Mouse (Mus musculus) kidney, adult 2 months (tissue): ENCODE data around the gene Adap2. TPM values are rescaled to one million over a fixed set of nuclear protein-coding genes. Genes with fewer than 3 reads are reported as not detected.

Experiments used
- DNase-seq: peaks from one replicate; pipeline ENCODE4 v3.0.0; 2021
- H3K27ac ChIP-seq: fragments of 200-500 bp; 2 replicates; pipeline ENCODE4 v1.5.1; 2012; ENCODE audit warnings: low read depth, low read length, control low read depth, inconsistent platforms; ENCODE audit not compliant: insufficient read depth
- H3K27me3 ChIP-seq: fragments of 200-500 bp; replicated peaks from 2 replicates; pipeline ENCODE4 v1.6.1; 2012; ENCODE audit warnings: mild to moderate bottlenecking, moderate library complexity, low read length, inconsistent platforms; ENCODE audit not compliant: control insufficient read depth, insufficient read depth
- H3K36me3 ChIP-seq: fragments of 200-500 bp; 2 replicates; pipeline ENCODE4 v1.6.1; 2012; ENCODE audit warnings: mild to moderate bottlenecking, moderate library complexity, low read length, inconsistent platforms; ENCODE audit not compliant: control insufficient read depth, insufficient read depth
- H3K4me1 ChIP-seq: fragments of 200-500 bp; 2 replicates; pipeline ENCODE4 v1.6.1; 2011; ENCODE audit warnings: low read length; ENCODE audit not compliant: control insufficient read depth, insufficient read depth
- H3K4me3 ChIP-seq: fragments of 200-500 bp; 2 replicates; pipeline ENCODE4 v1.5.1; 2011; ENCODE audit warnings: mild to moderate bottlenecking, low read depth, low read length, control low read depth; ENCODE audit not compliant: insufficient read depth
- CTCF ChIP-seq: fragments of 200-500 bp; conservative IDR thresholded peaks from 2 replicates; pipeline ENCODE4 v1.5.1; 2011; ENCODE audit warnings: low read depth, mild to moderate bottlenecking, control low read depth, low read length, moderate library complexity, mixed read lengths; ENCODE audit not compliant: insufficient read depth, insufficient read length
- POLR2A ChIP-seq: fragments of 200-500 bp; IDR thresholded peaks from one replicate; pipeline ENCODE4 v1.6.1; 2011; ENCODE audit warnings: low read depth, low read length, control low read depth
- WGBS: fragments of 180-500 bp; shearing (Covaris S2); methylation state at CpG from one replicate; pipeline ENCODE4 v1.1.7; 2018; 5-methylcytosine and 5-hydroxymethylcytosine counted together
- polyA plus RNA-seq: library from polyadenylated mRNA; depleted of rRNA; stranded (reverse); fragments of >200 nt; gene quantifications from 2 replicates; pipeline ENCODE4 v1.2.3, GENCODE M21; 2012

The Adap2 gene
- polyA plus RNA-seq, 1 experiment: 26.8 TPM

DNA sequence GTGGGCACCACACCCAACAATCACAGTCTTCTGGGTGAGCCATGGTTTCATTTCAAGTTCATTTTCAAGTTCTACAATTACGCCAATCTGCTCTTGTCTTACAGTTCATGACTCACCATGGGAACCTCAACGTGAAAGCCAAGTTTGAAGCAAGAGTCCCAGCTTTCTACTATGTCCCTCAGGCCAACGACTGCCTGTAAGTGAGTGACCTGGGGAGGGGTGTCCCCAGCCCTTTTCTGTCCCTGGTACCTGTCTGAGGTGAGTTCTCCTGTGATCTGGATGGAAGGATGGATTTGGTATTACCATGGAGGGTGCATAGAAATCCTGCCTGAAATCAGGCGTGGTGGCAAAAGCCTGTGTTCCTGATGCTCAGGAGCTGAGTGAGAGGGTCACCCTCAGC is 2.9 kb downstream of the Adap2 start:
- Histone ChIP-seq H3K27ac (no peak overlapping the region), H3K27me3 (no peaks in the 10 kb centered on the region), H3K36me3 (no peaks in the 10 kb centered on the region; the same call in 1 of the 2 replicates), H3K4me1 (peaks cover 6% of the 10 kb centered on the region; the same call in 1 of the 2 replicates), H3K4me3 (no peak overlapping the region)
- DNase-seq: no peak
- WGBS: 80% methylated on average over 4 of the region's 4 CpGs
- TF ChIP-seq CTCF (no peak), POLR2A (no peak)

DNA sequence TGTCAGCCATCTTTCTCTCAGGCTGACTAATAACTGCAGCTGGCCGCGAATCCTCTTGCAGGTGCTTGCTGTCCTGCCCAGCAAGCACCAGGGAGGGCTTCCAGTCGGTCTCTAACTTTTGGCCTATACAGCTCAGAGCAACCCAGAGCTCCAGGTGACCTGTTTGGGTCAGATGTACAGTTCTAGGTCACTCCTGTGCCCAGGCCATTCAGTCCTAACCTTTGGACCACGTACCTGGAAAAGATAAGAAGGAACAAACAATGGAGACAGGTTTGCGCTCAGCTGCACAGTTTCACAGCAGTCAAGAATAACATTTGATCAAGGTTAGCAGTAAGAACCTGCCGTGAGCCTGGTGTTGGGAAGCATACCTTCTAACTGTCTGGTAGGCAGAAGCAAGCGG is 5.1 kb downstream of the Adap2 start:
- H3K4me3 ChIP-seq: no peak overlapping the region
- H3K4me1 ChIP-seq: peaks cover 12% of the 10 kb centered on the region; the same call in 1 of the 2 replicates
- no peak overlapping the region for H3K27ac ChIP-seq
- TF ChIP-seq CTCF (no peak), POLR2A (no peak)
- no peak for DNase-seq
- WGBS: 81% methylated on average over 7 of the region's 7 CpGs
- no peaks in the 10 kb centered on the region; the same call in 1 of the 2 replicates for H3K36me3 ChIP-seq
- H3K27me3 ChIP-seq: no peaks in the 10 kb centered on the region

DNA sequence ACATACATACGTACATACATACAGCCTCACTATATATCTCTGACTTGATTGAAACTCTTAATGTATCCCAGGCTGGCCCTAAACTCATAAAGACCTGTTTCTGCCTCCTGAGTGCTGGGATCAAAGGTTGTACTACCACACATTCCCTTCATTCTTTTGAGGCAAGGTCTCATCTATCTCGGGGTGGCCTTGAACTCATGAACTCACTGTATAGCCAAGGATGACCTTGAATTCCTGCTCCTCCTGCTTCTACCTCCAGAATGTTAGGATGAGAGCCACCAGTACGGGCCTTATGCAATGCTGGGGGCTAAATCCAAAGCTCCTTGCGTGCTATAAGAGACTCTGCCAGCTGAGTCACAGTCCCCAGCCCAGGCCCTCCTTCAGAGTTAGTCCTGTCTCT is 7.1 kb downstream of the Adap2 start:
- no peak overlapping the region for H3K27ac ChIP-seq
- no peaks in the 10 kb centered on the region for H3K27me3 ChIP-seq
- no peak for TF ChIP-seq POLR2A
- H3K36me3 ChIP-seq: no peaks in the 10 kb centered on the region; the same call in 1 of the 2 replicates
- peaks cover 14% of the 10 kb centered on the region; the same call in 1 of the 2 replicates for H3K4me1 ChIP-seq
- H3K4me3 ChIP-seq: no peak overlapping the region
- DNase-seq: no peak
- WGBS: 80% methylated on average over 4 of the region's 4 CpGs

DNA sequence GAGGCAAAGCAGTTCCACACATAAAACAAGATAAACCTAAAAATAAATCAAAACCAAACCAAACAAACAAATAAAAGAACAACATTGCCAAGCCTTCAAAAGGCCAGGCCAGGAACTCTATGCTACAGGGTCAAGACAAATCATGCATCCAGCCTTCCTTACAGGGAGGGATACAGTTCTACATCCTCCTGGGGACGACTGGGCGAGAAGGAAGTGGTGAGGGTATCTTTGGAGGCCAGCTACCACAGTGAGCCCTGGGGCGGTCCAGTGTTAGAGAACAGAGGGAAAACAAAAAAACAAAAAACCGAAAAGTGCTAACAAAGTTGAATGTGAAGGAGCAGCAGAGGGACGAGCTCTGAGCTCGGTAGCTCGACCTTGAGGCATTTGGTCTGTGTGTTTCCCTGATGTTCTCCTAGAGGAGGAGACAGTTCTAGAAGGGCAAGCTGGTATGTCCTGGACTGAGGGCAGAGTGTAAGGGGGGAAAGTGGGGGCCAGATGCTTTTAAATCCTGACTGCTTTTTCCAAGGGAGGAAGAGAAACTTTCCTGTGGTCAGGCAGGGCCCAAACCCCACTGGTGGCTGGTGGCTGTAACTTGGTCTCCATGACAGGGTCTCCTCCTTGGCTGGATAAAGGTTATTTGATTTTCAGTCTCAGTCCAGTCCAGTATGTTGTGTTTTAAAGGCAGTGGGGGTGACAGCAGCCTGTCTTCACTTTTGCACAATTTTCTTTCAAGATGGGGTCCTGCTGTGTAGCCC is 9.6 kb downstream of the Adap2 start:
- Histone ChIP-seq H3K36me3 (peaks cover 2% of the 10 kb centered on the region; the same call in 1 of the 2 replicates), H3K27me3 (no peaks in the 10 kb centered on the region), H3K27ac (peak overlapping the region; percentile 88), H3K4me1 (peaks cover 14% of the 10 kb centered on the region; the same call in 1 of the 2 replicates), H3K4me3 (no peak overlapping the region)
- no peak for TF ChIP-seq CTCF
- no peak for TF ChIP-seq POLR2A
- no peak for DNase-seq
- WGBS: 51% methylated on average over 7 of the region's 7 CpGs

DNA sequence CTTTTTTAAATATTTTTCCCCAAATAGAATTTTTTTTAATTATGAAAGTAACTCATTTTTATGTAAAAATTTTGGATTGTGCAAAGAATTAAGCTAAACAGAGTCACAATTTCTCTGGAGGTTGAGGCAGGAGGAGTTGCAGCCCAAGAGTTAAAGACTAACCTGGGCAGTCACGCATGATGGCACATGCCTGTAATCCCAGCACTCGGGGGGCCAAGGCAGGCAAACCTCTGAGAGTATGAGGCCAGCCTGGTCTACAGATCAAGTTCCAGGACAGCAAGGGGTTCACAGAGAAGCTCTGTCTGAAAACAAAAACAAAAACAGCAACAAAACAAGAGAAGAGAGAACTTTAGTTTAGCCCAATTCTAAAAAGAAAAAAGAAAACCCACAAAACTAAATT is 10.3 kb downstream of the Adap2 start:
- WGBS: 35% methylated on average over 2 of the region's 2 CpGs
- H3K4me3 ChIP-seq: no peak overlapping the region
- H3K27me3 ChIP-seq: no peaks in the 10 kb centered on the region
- TF ChIP-seq POLR2A: no peak
- no peak for TF ChIP-seq CTCF
- H3K4me1 ChIP-seq: peaks cover 14% of the 10 kb centered on the region; the same call in 1 of the 2 replicates
- DNase-seq: peak; percentile 89
- H3K27ac ChIP-seq: no peak overlapping the region; the same call in 1 of the 2 replicates
- peaks cover 2% of the 10 kb centered on the region; the same call in 1 of the 2 replicates for H3K36me3 ChIP-seq

DNA sequence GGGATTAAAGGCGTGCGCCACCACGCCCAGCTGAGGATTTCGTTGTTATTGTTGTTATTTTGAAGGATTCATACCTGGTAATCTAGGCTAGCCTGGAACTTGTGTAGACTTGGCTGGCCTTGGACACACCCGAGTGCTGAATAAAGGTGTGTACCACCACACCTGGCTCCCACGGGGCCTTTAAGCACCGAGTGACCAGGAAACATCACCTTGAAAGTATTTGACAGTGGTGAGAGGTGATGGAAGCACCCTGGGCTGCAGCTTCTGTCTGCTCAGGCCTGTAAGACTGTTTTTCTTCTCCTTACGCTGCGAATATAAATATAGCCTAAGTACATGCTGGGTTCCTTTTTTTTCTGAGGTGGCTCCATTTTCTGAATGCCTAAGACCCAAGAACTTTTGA is 14.2 kb downstream of the Adap2 start:
- Histone ChIP-seq H3K27ac (no peak overlapping the region), H3K4me3 (no peak overlapping the region), H3K4me1 (peaks cover 34% of the 10 kb centered on the region), H3K27me3 (no peaks in the 10 kb centered on the region), H3K36me3 (0 out of 2 replicates have a peak, but pooled peaks cover 2% of the 10 kb centered on the region)
- DNase-seq: no peak
- no peak for TF ChIP-seq CTCF
- no peak for TF ChIP-seq POLR2A
- WGBS: 91% methylated on average over 9 of the region's 9 CpGs

DNA sequence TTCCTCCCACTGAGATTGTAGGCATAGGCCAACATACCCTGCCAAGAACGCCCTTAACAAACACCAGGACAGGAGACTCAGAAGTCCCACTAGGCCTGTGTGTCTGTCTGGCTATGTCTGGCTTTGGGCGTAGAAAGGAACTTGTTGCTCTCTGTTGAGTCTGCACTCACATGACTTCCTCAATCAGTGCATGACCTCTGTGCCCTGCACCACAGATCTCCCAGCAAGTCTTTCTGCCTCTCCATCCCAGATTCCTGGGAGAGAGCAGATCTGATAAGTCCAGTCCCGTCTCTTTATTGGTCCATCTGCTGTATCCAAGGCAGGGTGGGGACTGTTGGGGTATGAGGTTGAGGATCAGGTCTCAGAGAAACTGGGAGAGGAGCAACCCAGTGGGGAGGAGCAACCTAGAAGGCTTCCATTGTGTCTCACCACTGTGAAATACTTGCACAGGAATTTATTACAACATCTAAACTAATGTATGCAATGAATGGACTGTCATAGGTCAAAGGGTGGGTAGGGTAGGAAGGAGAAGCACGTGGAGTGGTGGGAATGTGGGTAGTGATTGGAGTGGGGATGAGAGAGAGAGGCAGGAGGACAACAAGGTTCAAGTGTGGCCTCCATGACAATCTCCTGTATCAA is 14.8 kb downstream of the Adap2 start:
- H3K4me1 ChIP-seq: peaks cover 28% of the 10 kb centered on the region
- peak; percentile 64 for DNase-seq
- H3K27ac ChIP-seq: 0 out of 2 replicates have a peak overlapping the region, but pooled peaks have one; percentile 4
- H3K4me3 ChIP-seq: no peak overlapping the region
- H3K27me3 ChIP-seq: no peaks in the 10 kb centered on the region
- WGBS: 61% methylated on average over 4 of the region's 4 CpGs
- H3K36me3 ChIP-seq: 0 out of 2 replicates have a peak, but pooled peaks cover 2% of the 10 kb centered on the region
- TF ChIP-seq CTCF: no peak
- no peak for TF ChIP-seq POLR2A
